ENCODE assay signal across 8 mouse cellular contexts in the genomic region with DNA sequence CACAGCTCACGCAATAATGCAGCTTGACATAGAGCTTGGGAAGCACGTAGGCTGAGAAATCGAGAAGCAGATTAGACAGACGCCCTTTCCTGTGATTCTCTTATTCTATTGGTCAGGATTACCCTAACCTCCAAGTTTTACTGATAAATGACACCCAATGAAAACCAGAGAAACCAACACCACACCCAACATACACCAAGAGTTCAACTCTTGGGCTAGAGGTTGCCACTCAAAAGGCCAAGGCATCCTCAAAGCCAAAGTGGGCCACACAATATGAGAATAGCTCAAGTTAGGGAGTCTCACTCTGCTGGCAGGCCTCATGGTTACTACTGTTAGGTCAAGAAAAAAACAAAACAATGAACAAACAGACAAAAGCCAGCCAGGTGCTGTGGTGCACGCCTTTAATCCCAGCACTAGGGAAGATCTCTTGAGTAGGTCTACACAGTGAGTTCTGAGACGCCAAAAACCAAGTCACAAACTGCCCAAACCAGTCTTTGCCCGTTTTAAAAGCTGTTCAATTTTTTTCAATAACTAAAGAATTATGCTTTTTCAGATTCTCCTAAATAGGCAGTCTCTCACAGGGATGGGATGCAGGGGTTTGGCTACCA. TPM values are rescaled to one million over a fixed set of nuclear protein-coding genes. Genes with fewer than 3 reads are reported as not detected.
DNase-seq lines count a peak whose midpoint lies in the region; ATAC-seq and TF ChIP-seq lines count a peak whose summit lies in the region.

No protein-coding gene starts in this region.

- H3K27me3 ChIP-seq in intestine, embryonic 14.5 days (replicated peaks; ENCODE audit: control insufficient read depth, insufficient read depth, low read length), result no peaks in the 10 kb centered on the region
- no peaks in the 10 kb centered on the region for H3K27me3 ChIP-seq in myocyte (ENCODE audit: control insufficient read depth, insufficient read depth, insufficient read length)

- WGBS in intestine, embryonic 14.5 days, result 41% methylated on average over 7 of the region's 7 CpGs

- peaks cover 30% of the 10 kb centered on the region for H3K36me3 ChIP-seq in intestine, embryonic 14.5 days (ENCODE audit: control insufficient read depth, insufficient read depth, low read length)
- H3K36me3 ChIP-seq in myocyte (ENCODE audit: control insufficient read depth, insufficient read depth), result peaks cover 14% of the 10 kb centered on the region

- peak overlapping the region; percentile 88 for H3ac ChIP-seq in myocyte (ENCODE audit: control insufficient read depth, insufficient read length)

- TF ChIP-seq CTCF in layer of hippocampus, adult 2 months (conservative IDR thresholded peaks at IDR 0.05), result no peak

- peak overlapping the region; percentile 86 for H3K9ac ChIP-seq in intestine, embryonic 14.5 days (ENCODE audit: low read length)

- H3K9me3 ChIP-seq in intestine, embryonic 14.5 days (ENCODE audit: control insufficient read depth, low read length), result no peaks in the 10 kb centered on the region

- peak overlapping the region; percentile 99 for H3K27ac ChIP-seq in layer of hippocampus, adult 2 months
- peak overlapping the region; percentile 63; the same call in 1 of the 2 replicates for H3K27ac ChIP-seq in intestine, embryonic 14.5 days (ENCODE audit: low read depth)

- TF ChIP-seq POLR2A in myocyte (IDR thresholded peaks at IDR 0.05; ENCODE audit: insufficient read length, low read depth), result no peak

- H3K4me2 ChIP-seq in intestine, embryonic 14.5 days (ENCODE audit: low read length), result peak overlapping the region; percentile 99
- H3K4me2 ChIP-seq in myocyte (ENCODE audit: low read depth), result peak overlapping the region; percentile 91

- ATAC-seq in intestine, embryonic 14.5 days (replicated peaks; ENCODE audit: low FRiP score, low TSS enrichment, low read depth), result no peak
- ATAC-seq in frontal cortex, adult (ENCODE audit: low TSS enrichment), result no peak

- peaks cover 7% of the 10 kb centered on the region for H3K4me1 ChIP-seq in intestine, embryonic 14.5 days (replicated peaks; ENCODE audit: control insufficient read depth, insufficient read depth, low read length)

- peak overlapping the region; percentile 66 for H3K4me3 ChIP-seq in layer of hippocampus, adult 2 months
- H3K4me3 ChIP-seq in intestine, embryonic 14.5 days (ENCODE audit: low read depth, low read length), result peak overlapping the region; percentile 57
- H3K4me3 ChIP-seq in myocyte, result peak overlapping the region; percentile 91

- H3K79me2 ChIP-seq in myocyte (ENCODE audit: control insufficient read depth, insufficient read depth), result peaks cover 18% of the 10 kb centered on the region

- no peak for DNase-seq in layer of hippocampus, adult 2 months (ENCODE audit: low spot score in 2 of 2)
- DNase-seq in layer of hippocampus, adult 11-12 months (ENCODE audit: low spot score), result no peak
- peak; percentile 32 for DNase-seq in c-Kit-positive CD71-negative TER-119-negative erythroid progenitor cells, embryonic 14.5 days (ENCODE audit: low read depth)
- no peak for DNase-seq in intestine, embryonic 14.5 days (ENCODE audit: low spot score)
- no peak for DNase-seq in thymus, postnatal 14 days
- no peak for DNase-seq in adrenal gland, postnatal 4 days (ENCODE audit: low spot score in 2 of 2)

TF ChIP-seq in myocyte, 11 proteins besides CTCF, POLR2A, EP300 and RAD21:
- TF ChIP-seq REST (IDR thresholded peaks at IDR 0.05; ENCODE audit: insufficient read depth, insufficient read length), result no peak
- TF ChIP-seq MYOD1 (IDR thresholded peaks at IDR 0.05; ENCODE audit: control insufficient read depth in 1 of 3, insufficient read length in 2 of 3, low read depth in 2 of 3), result no peak
- TF ChIP-seq USF1 (IDR thresholded peaks at IDR 0.05; ENCODE audit: low read depth), result no peak
- TF ChIP-seq MAX (IDR thresholded peaks at IDR 0.05; ENCODE audit: low read depth), result no peak
- no peak for TF ChIP-seq SRF (IDR thresholded peaks at IDR 0.05; ENCODE audit: control insufficient read depth, insufficient read length, low read depth)
- TF ChIP-seq E2F4 (IDR thresholded peaks at IDR 0.05; ENCODE audit: insufficient read depth), result no peak
- TF ChIP-seq TCF12 (IDR thresholded peaks at IDR 0.05; ENCODE audit: insufficient read depth, poor library complexity, severe bottlenecking), result no peak
- no peak for TF ChIP-seq TCF3 (IDR thresholded peaks at IDR 0.05; ENCODE audit: insufficient read length, low read depth)
- TF ChIP-seq CEBPB (IDR thresholded peaks at IDR 0.05; ENCODE audit: insufficient read depth, poor library complexity, severe bottlenecking), result no peak
- TF ChIP-seq MYOG (IDR thresholded peaks at IDR 0.05; ENCODE audit: control insufficient read depth in 1 of 3, insufficient read depth in 1 of 3, insufficient read length in 2 of 3, low read depth in 2 of 3), result no peak

RNA-seq across cellular contexts. Expression of gene Rps26, which starts 1.2 kb away (rescaled TPM):
- total RNA-seq in layer of hippocampus, adult 2 months (2021), result 100 to 1,000 TPM; 283 to 303 TPM
- 1,095 and 1,163 TPM in 2 replicates for polyA plus RNA-seq in intestine, embryonic 14.5 days (2014; fragmentation: Nextera tagmentation; extraction: Ambion mirVana)
- polyA plus RNA-seq in myocyte (2012; fragmentation: generic; extraction: Trizol), result 1,658 TPM
- total RNA-seq in adrenal gland, postnatal 4 days (2021), result 100 to 1,000 TPM; 935 to 938 TPM

RNA-seq across cellular contexts. Expression of gene Ikzf4, which starts 20.4 kb away (rescaled TPM):
- total RNA-seq in layer of hippocampus, adult 2 months (2021), result 10 to 100 TPM; 16.7 to 18.7 TPM
- 3.0 and 3.2 TPM in 2 replicates for polyA plus RNA-seq in intestine, embryonic 14.5 days (2014; fragmentation: Nextera tagmentation; extraction: Ambion mirVana)
- 0.04 TPM for polyA plus RNA-seq in myocyte (2012; fragmentation: generic; extraction: Trizol)
- 1 to 10 TPM; 3.8 to 4.1 TPM for total RNA-seq in adrenal gland, postnatal 4 days (2021)

RNA-seq across cellular contexts. Expression of gene Erbb3, which starts 35.9 kb away (rescaled TPM):
- 1 to 10 TPM; 5.7 to 5.9 TPM for total RNA-seq in layer of hippocampus, adult 2 months (2021)
- polyA plus RNA-seq in intestine, embryonic 14.5 days (2014; fragmentation: Nextera tagmentation; extraction: Ambion mirVana), result 31.2 and 32.4 TPM in 2 replicates
- polyA plus RNA-seq in myocyte (2012; fragmentation: generic; extraction: Trizol), result 23.3 TPM
- total RNA-seq in adrenal gland, postnatal 4 days (2021), result 10 to 100 TPM in 1 of 2 experiments, 1 to 10 TPM in 1; 8.9 to 10.9 TPM

RNA-seq across cellular contexts. Expression of gene Suox, which starts 48.5 kb away (rescaled TPM):
- 10 to 100 TPM; 12.5 to 12.6 TPM for total RNA-seq in layer of hippocampus, adult 2 months (2021)
- 9.8 and 12.7 TPM in 2 replicates for polyA plus RNA-seq in intestine, embryonic 14.5 days (2014; fragmentation: Nextera tagmentation; extraction: Ambion mirVana)
- 23.3 TPM for polyA plus RNA-seq in myocyte (2012; fragmentation: generic; extraction: Trizol)
- 10 to 100 TPM; 18.7 to 22.7 TPM for total RNA-seq in adrenal gland, postnatal 4 days (2021)

RNA-seq across cellular contexts. Expression of gene Pa2g4, which starts 59.6 kb away (rescaled TPM):
- 10 to 100 TPM; 61.4 to 64.4 TPM for total RNA-seq in layer of hippocampus, adult 2 months (2021)
- polyA plus RNA-seq in intestine, embryonic 14.5 days (2014; fragmentation: Nextera tagmentation; extraction: Ambion mirVana), result 248 and 252 TPM in 2 replicates
- polyA plus RNA-seq in myocyte (2012; fragmentation: generic; extraction: Trizol), result 127 TPM
- 100 to 1,000 TPM; 112 to 119 TPM for total RNA-seq in adrenal gland, postnatal 4 days (2021)
